Mouse (Mus musculus) right cerebral cortex, postnatal 4 days (tissue): ENCODE measurements at regions not wholly inside any gene's neighbourhood (a gene's known extent, or its start where the extent isn't known, plus 50 kb on each side); places are given as distances from the start of the nearest gene placed in this dataset.

ENCODE experiments used
- DNase-seq: peaks from one replicate; pipeline ENCODE4 v3.0.0-alpha.2; 2022

- no peak for DNase-seq
Observed at GRCm38 (mm10) chr11:110722701-110723100, 245.1 kb upstream of the Kcnj16 start.

GRCm38 (mm10) chr11:110723971-110724370 is 243.9 kb upstream of the Kcnj16 start:
- no peak for DNase-seq

GRCm38 (mm10) chr11:110727357-110727961 is 240.4 kb upstream of the Kcnj16 start:
- DNase-seq = no peak

- DNase-seq = no peak
Observed at GRCm38 (mm10) chr11:110731510-110731909, 236.3 kb upstream of the Kcnj16 start.

- DNase-seq = no peak
Observed at GRCm38 (mm10) chr11:110774128-110774527, 193.7 kb upstream of the Kcnj16 start.

GRCm38 (mm10) chr11:110781492-110782276 is 186.1 kb upstream of the Kcnj16 start:
- DNase-seq = no peak

DNA sequence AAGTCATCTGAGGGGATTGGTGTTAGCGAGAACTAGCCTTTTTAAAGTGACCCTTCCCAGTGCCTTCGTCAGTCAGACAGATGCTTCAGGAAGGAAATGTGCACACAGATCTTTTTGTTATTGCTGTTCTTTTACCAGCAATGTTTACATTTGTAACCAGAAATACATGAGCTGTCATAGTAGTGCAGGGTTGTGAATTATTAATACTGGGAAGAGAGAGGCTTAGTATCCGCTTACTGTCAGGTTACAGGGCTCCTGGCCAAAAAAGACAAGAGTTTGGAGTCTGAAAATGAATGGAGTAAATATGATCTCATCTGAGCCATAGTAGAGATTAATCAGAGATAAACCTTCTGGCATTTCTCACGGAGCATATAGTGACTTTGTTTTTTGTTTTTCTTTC is 178.3 kb upstream of the Kcnj16 start:
- no peak for DNase-seq

DNA sequence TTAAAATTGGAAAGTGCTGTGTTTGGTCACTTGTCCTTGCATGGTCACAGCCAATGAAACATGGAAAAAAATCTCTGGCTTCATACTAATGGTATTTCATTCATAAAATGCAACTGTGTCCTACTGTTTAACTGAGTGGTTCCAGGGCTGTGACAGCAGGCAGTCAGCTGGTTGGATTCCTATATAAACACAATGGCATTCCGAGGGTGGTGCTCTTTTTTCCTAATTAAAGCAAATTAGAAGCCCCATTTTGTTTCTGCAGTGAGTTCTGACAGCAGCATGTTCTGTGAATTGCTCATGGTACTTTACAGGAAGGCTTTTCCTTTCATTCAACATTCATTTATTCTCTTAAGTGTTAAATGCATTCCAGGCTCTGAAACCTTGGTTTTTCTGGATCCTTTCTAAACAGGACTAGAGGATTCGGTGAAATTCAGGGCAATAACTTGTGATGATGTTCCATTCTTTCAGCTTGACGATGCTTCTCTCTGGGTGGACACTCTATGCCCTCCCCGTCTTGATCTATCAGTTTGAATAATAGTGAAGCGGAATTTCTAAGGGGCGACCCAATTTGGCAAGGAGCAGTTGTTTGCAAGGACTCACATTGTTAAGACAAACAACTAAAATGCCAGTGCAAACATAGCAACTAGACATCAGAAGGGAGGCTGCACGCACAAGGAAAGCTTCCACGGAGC is 167.8 kb upstream of the Kcnj16 start:
- no peak for DNase-seq

DNA sequence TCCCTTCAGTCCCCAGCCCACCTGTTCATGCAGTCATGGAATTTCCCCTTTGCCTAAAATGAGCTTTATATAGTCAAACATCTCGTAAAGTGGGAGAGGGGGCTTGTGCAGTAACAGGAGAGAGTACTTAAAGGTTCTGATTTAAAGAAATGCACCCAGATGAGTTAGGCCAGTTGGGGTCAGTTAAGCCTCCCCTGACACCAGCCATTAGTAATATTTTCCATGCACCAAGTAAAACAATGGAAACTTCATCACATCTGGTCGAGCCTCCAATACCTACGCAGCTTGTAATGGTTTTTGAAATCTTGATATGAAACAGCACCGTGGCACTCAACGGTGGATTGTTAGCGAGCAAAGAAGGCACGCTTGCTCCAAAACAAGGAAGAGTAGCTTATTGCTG is 165.8 kb upstream of the Kcnj16 start:
- DNase-seq = no peak

GRCm38 (mm10) chr11:110804079-110804478 is 163.8 kb upstream of the Kcnj16 start:
- no peak for DNase-seq

DNA sequence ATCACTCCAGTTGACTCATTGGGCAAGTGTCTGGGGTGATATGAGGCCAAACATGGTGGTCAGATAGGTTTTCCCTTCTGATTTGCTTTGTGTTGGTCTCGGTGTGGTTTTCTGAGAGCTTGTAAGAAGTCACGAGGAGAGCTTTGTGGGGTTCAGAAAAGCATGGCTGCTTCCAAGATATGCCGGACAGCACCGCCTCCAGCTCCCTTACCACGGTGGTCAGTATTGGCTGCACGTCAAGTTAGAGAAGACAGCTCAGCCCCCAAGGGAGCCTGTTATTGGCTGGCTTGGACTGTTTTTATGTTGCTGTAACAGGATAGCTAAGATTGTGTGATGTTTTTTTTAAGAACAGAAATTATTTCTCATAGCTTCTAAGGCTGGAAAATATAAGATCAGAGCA is 154.7 kb upstream of the Kcnj16 start:
- no peak for DNase-seq

DNA sequence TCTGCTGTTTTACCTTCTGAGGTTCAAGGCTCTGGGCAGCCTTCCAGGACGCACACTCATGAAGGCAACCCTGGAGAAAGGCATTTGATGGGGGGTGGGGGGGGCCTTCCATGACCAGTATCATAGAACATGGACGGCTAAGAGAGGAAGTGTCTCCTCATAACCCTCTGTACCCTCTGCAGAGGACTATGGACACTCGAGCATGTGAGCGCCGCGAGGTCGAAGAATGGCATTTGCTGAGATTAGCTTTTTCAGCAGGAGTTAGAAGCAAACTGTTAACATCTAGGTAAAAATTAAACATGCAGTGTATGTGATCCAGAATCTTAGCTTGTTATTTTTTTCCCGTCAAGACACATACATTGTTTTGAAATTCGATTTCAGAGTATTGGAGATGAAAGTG is 153.1 kb upstream of the Kcnj16 start:
- no peak for DNase-seq

DNA sequence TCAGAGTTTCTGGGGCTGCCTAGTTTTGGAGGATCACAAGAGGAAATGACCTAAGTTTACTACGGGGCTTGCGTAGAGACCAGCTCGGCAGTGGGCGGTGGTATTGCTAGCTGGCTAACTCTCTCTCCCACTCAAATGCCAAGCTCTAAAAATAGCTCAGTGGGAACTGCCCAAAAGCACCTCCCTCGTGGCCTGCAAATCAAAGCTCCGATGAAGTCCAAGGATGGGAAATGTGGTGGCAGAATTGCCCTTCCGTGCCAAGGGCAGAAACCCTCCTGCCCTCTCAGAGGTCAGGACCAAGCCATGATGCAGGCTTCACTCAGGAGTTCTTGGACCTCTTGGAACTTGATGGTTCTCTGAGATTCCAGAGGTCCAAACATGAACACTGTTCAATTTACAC is 152.6 kb upstream of the Kcnj16 start:
- no peak for DNase-seq

- DNase-seq = no peak
Observed at GRCm38 (mm10) chr11:110828584-110828983, 139.2 kb upstream of the Kcnj16 start.

- no peak for DNase-seq
Observed at GRCm38 (mm10) chr11:110836688-110837087, 131.1 kb upstream of the Kcnj16 start.

DNA sequence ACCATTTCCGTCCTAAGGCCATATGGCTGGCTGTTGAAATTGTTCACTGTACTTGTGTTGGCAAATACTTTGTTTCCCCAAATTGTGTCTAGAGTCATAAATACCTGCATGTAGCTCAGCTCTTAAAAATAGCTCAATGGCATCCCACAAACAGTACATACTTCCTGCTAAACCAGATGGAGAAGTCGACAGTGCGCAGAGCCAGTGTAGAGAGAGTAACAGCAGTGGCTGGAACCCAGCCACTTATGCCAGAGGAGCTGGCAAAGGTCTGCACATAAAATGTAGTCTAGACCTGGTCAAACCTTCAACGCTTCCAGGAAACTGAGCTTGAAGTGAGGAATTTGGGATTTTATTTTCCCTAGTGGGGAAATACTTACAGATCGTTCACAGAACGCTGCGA is 128.5 kb upstream of the Kcnj16 start:
- no peak for DNase-seq

DNA sequence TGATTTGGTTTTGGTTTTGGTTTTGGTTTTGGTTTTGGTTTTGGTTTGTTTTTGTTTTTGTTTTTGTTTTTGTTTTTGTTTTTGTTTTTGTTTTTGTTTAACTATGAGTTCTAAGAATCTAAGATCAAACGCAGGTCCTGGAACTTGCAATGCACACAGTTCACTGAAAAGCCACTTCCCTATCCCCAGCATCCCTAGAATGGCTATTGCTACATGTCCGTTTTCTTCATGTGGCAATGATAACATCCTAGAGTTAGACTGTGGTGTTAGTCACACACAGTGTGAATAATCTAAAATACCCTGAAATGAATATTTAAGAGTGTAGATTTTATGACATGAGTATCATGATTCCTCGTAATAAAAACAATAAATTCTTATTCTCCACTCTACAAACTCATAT is 99.5 kb upstream of the Kcnj16 start:
- no peak for DNase-seq

DNA sequence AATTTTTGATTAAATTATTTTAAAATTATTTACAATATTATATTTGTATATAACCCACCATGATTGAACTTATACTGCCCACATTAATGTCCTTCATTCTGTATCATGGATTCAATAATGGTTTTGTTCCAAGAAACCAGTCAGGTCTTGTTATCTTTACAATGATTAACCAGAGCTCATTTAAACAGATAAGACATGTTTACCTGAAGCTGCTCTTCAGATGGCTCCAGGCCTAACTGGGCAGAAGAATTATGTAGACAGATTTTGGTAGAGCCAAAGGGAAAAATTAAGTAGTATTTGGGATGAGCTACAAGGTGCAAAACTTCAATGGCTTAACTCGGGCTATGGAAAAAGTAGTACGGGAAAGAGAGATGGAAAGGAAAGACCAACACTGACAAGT is 97.7 kb upstream of the Kcnj16 start:
- no peak for DNase-seq

GRCm38 (mm10) chr11:110874626-110875025 is 93.2 kb upstream of the Kcnj16 start:
- DNase-seq = no peak

DNA sequence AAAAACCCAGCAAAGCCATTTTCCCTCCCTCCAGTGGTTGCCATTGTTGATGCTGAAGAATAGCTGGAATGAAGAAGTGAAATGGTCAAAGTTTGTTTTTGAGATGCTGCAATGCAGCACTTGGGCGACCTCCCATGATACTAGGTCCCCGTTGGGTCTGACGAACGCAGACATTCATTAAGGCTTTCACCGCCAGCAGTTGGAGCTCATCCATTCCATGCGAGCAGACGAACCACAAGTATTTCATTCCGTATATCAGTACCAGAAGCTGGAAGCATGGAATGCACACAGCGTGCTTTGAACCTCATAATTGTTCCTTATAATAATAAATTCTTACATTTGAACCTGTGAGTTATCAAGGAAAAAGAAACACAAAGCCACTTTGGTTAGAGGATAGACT is 86.9 kb upstream of the Kcnj16 start:
- DNase-seq = no peak

DNA sequence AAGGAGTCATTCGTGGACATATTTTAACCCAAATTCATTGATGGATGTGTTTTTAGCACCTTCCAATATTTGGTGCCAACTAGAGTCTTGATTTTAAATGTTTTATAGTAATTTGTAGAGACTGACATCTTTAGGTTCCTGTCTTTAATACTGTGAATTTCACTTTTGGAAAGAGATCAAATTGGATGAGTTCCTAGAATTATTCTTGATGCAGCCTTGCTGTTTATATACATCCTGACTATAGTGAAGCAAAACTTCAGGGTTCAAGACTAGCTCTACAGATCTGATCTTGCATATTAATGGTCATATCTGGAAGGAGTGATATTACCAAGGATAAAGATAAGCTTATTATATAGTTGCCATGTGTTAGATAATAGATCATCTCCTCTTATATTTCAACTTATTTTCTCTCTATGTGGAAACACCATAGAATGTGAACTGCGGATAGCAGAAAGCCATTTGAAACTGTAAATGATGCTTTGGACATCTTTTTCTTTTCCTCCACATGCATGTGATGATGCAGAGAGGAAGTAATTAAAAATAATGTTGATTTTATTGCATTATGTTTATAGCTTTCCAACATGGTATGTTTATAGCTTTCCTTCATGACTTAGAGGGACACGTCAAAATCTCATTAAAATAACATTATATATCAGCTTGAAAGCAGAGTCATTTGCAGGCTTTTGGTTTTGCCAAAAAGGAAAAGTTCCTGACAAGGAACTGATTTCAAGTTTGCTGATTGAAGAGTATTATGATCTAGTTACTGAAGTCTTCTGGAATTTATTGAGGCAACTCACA is 78.3 kb upstream of the Kcnj16 start:
- DNase-seq = no peak

DNA sequence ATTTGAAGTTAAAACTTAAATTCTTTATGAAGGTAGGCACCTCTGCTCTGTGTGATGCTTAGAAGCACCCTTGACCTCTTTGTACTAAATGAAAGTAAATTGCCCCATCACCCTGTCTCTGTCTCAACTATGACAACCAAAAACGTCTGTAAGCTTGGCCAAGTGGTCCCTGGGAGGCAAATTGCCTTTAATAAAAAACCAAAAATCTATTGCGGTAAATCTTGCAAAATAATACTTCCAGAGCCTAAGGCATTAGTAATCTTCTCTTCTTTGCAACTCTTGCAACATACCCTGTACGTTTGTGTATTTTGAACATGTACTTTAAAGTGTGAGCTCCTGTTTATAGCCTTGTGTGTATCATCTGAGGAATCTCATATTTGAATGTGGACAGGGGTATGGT is 77.4 kb upstream of the Kcnj16 start:
- DNase-seq = no peak

DNA sequence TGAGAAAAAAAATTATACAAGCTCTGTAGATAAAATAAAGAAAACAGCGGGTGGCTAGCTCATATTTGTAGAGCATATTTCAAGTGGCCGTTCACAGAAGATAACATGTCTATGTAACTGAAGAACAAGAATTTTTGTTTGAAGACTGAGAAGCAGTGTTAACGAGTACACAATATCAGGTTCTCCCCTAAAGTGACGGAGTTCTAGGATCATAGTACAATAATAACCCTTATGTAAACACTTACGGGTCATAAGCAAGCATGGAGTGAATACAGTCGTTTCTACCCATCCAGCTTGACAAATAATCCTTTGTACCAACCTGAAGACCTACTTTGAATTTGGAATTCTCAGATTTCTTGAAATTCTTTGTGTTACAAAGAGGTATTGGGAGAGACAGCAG is 64.9 kb upstream of the Kcnj16 start:
- no peak for DNase-seq
